Mouse (Mus musculus) E14TG2a.4 (cell line): ENCODE measurements around the gene Celsr3.

Experiments
- CTCF ChIP-seq: conservative IDR thresholded peaks from 2 replicates; pipeline ENCODE4 v1.5.1; 2014; ENCODE audit warnings: low read length
- NANOG ChIP-seq: IDR thresholded peaks from 2 replicates; pipeline ENCODE4 v1.6.1; 2014; ENCODE audit warnings: borderline replicate concordance, low read length, mixed read lengths
- POU5F1 ChIP-seq: IDR thresholded peaks from 2 replicates; pipeline ENCODE4 v1.6.1; 2014; ENCODE audit warnings: low read length, borderline replicate concordance

DNA sequence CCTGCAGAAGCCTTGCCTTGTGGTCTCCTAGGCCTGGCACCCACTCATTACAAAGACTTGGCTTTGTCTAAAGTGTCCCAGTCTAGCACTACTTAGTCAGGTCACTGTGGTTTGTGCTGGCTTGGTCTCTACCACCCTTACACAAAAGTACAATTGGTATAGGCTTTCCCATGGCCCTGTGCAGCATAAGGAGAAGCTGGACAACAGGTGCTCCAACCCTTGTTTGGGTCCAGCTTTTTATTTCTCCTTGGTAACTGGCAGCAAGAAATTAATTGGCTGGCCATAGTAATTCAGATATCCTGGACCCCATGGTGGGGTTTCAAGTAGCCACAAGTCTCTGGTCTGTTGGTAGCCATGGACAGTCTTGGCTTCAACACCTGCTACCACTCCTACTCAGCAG is 19.7 kb upstream of the Celsr3 start:
- TF ChIP-seq CTCF (no peak), NANOG (no peak), POU5F1 (no peak)
